Mouse (Mus musculus) embryo, embryonic 10 days (tissue): ENCODE data around the gene Gm40193.
A peak's percentile ranks its signal among the peaks of the same experiment; 100 is the strongest.

Experiments
- DNase-seq: peaks from one replicate; pipeline ENCODE4 v3.0.0-alpha.2; 2015; ENCODE audit warnings: low spot score

The Gm40193 gene

GRCm38 (mm10) chr11:70506385-70506784 lies 26.4 kb downstream of the Gm40193 start:
- DNase-seq = peak; percentile 73

- no peak for DNase-seq
These were observed 27.8 kb downstream of the Gm40193 start, which contains the start of gene Tm4sf5 for GRCm38 (mm10) chr11:70504970-70505369. Gene Tm4sf5 (plus strand): TSS chr11:70505244.

GRCm38 (mm10) chr11:70502018-70502417 lies 30.7 kb downstream of the Gm40193 start:
- DNase-seq = no peak

GRCm38 (mm10) chr11:70500476-70500812 lies 32.3 kb downstream of the Gm40193 start:
- DNase-seq = no peak

- DNase-seq = no peak
These were observed 32.9 kb downstream of the Gm40193 start for GRCm38 (mm10) chr11:70499566-70500475.

- no peak for DNase-seq
These were observed 43.1 kb downstream of the Gm40193 start for GRCm38 (mm10) chr11:70489684-70490083.

- DNase-seq = no peak
These were observed 43.6 kb downstream of the Gm40193 start for GRCm38 (mm10) chr11:70489138-70489537.

GRCm38 (mm10) chr11:70487816-70488215 lies 44.9 kb downstream of the Gm40193 start:
- DNase-seq = no peak

- no peak for DNase-seq
These were observed 47.2 kb downstream of the Gm40193 start for GRCm38 (mm10) chr11:70485498-70485897.
